Mouse (Mus musculus) gonadal fat pad, adult 2 months (tissue): ENCODE results near the gene Abr. TPM values are rescaled to one million over a fixed set of nuclear protein-coding genes. Genes with fewer than 3 reads are reported as not detected.

ENCODE experiments used
- DNase-seq: peaks from one replicate; pipeline ENCODE4 v3.0.0-alpha.2; 2012; ENCODE audit warnings: low read depth
- polyA plus RNA-seq: library from polyadenylated mRNA; depleted of rRNA; stranded (reverse); fragments of >200 nt; gene quantifications from 2 replicates; pipeline ENCODE4 v1.2.3, GENCODE M21; 2012

Abr gene
- polyA plus RNA-seq, 1 experiment: 39.9 TPM

DNA sequence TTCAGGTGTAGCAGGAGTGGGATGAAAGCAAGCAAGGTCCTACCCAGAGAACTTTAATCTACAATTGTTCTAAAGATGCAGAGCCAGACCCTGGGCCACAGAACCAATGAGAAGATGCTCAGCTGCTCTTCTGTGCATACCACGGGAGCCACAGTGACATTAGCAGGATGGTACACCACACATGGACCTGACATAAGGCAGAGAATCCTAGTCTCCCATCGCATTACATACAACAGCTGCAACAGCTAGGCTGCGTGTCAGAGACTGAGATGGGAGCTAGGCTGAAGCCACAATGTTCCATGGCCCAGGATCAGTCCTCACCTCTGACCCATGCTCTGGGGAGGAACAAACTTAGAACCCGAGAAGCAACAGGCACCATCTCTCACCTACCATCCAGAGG lies 104.0 kb downstream of the Abr start:
- DNase-seq: no peak

- DNase-seq: no peak
Observed at GRCm38 (mm10) chr11:76516951-76517350, 105.2 kb downstream of the Abr start.

- no peak for DNase-seq
Observed at GRCm38 (mm10) chr11:76515123-76515522, 107.0 kb downstream of the Abr start.

DNA sequence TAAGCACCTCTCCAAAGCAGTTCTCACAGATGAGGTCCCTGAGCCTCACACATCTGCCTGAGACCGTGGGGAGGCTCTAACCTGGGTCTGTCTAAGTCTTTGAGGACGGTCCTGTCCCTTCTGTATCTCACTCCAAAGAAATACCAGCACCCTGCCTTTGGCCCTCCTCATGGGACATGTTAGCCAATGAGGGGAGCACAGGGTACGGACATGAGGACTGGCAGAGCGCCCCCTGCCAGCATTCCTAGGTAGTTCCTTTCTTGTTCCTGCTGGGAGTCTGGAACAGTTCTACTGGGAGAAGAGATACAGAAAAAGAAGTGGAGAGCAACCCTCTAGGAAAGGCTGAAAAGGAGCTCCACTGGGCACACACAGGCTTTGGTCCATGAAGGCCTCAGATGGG lies 111.1 kb downstream of the Abr start:
- no peak for DNase-seq

DNA sequence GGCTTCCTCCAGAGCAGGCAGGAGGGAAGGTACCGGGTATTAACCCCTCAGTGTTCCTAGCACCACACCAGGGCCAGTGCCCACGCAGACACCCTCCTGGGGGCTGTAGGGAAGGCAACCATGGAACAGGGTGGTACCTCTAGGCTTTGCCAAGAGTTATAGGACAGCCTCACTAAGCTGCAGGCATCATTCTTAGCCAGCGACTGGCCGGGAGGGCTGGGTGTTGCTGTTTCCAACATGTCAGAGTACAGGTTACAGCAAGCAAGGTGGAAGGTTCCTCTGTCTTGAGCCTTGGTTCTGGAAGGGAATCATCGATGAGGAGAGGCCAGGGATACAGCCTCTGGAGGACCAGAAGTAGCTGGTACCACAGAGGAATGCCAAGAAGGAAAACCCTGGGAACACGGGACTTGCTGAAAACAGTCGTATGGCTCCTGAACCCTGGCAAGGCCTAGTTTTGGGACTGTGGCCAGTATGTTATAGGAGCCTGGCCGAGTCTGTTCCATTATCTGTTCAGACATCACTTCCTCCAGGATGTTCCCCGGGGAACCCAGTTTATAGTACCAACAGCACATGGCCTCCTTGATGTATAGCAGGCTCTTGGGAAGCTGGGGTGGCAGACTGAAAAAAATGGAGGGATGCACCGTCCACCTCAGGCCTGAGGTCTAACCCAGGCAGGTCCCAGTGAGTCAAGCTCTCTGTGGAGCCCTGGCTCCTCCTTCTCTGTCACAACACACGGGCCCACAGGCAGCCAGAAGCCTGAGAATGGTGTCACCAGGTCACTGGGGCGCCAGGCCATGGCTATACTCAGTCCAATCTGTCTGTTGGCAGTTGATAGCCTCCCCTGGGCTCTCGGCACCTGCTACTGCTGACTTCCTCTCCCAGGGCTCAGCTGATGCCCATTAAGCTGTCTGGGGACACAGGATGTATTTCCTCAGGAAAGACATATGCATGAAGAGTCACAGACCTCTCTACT lies 112.1 kb downstream of the Abr start:
- DNase-seq: no peak

DNA sequence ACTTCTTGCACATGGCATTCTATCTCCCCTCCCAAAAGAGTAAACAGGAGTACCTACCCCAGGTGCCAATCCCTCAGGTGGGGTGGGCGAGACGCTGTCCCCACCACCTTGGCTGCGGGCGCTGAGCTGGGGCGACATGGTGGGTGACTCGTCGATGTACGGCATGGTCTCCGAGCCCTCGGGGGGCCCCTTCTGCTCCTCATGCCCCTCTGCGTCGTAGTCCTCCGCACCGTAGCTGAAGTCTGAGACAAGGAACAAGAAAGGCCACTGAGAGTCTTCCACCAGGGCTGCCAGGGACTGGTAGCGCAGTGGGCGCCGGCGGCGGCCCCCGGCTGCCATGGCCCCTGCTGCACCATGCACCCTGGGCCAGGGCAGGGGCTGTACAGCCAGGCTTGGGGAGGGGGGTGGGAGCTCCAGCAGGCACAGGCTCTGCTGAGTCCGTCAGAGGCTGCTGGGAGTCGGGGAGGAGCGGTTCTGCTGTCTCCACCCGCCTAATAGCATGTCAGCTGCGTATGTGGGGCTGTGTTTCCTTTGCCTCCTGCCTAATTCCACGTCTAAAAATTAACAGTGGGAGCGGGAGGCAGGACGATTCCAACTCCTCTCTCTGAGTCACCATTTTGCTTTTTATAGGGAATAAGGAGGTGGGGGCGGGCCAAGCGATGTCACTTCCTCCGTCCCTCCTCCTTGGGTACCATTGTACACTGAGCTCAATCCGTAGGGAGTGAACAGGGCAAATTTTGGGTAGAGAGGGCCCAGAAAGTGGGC lies 113.1 kb downstream of the Abr start:
- DNase-seq: no peak

DNA sequence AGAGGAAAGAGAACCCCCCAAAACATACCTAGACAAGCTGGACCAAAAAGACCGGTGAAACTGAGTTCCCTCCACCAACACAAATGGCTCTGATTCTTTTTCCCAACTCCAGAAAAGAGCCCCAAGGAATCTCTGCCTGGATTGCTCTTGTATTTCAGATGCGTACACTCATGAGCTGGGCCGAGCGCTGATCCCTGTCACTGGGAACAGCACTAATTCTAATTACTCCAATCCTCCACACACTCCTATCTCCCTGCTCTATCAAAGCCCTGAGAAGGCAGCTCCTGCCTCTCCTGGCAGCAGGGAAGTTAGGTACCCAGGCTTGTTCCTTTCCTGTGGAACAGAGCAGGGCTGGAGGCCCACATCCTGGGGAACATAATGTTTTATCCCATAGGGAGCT lies 114.0 kb downstream of the Abr start:
- no peak for DNase-seq

- no peak for DNase-seq
Observed at GRCm38 (mm10) chr11:76507302-76508124, 114.6 kb downstream of the Abr start.

DNA sequence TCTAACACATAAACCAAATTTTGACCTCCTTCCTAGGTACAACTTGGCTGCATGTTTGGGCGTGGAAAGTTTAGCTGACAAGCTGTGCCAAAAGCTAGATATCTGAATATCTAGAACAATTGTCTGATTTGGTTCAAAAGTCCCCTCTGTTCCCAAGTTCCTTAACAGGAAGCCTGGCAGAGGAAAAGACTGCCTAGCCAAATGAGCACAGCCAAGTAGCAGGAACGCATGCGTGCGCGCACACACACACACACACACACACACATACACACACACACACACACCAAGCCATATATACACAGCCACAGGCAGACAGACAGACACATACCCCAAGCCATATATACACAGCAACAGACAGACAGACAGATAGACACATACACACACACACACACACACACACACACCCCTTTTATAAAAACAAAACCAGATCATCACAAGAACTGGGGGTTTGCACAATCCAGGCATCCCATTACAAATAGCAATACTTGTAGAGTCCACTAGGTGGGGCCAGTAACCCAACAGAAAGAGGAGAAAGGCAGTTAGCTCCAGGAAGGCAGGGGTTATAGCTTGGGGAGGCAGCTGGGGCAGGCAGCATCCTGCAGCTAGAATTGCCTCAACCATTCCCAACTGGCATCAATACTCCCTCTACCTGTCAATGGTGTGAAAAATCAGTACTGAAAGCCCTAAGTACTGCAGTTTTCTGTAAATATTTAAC lies 115.4 kb downstream of the Abr start:
- no peak for DNase-seq

DNA sequence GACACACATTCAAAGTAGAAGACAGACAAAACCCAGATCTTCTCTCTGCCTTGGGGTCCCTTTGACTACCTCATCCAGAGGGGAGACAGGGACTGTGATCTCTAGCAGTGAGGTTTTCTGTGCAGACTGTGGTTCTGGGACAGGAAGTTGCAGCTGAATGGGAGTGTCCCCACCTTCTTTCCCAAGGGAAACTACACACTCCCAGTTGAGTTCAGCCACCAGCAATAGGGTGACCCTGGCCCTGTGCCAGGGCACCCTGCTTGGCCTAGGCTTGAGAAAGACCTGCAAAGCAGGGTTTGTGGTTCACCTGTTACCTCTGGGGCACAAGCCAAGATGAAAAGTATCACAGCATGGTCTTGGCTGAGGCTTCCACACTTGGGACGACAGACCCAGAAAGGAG lies 117.0 kb downstream of the Abr start:
- no peak for DNase-seq

GRCm38 (mm10) chr11:76504058-76504457 lies 118.1 kb downstream of the Abr start:
- no peak for DNase-seq

- no peak for DNase-seq
Observed at GRCm38 (mm10) chr11:76499987-76500386, 122.1 kb downstream of the Abr start.

DNA sequence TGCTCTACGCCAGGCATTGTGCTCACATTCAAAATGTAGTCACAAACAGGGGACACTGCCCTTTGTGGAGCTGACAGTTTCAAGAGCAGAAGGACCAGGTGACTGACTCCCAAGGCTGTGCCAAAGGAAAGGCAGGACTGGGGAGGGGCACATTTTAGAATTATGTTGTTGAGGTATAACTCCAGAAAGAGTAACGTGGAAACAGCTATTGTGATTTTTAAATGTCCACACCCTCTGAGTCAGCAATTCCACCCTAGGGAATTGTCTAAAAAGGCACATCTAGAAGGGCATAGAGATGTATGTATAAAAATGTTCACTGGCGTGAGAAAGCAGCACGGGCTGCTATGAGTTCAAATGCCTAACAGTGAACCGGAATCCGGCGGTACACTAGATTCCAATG lies 122.5 kb downstream of the Abr start:
- no peak for DNase-seq

GRCm38 (mm10) chr11:76497769-76498152 lies 124.4 kb downstream of the Abr start:
- no peak for DNase-seq

GRCm38 (mm10) chr11:76497066-76497768 lies 124.9 kb downstream of the Abr start:
- no peak for DNase-seq

DNA sequence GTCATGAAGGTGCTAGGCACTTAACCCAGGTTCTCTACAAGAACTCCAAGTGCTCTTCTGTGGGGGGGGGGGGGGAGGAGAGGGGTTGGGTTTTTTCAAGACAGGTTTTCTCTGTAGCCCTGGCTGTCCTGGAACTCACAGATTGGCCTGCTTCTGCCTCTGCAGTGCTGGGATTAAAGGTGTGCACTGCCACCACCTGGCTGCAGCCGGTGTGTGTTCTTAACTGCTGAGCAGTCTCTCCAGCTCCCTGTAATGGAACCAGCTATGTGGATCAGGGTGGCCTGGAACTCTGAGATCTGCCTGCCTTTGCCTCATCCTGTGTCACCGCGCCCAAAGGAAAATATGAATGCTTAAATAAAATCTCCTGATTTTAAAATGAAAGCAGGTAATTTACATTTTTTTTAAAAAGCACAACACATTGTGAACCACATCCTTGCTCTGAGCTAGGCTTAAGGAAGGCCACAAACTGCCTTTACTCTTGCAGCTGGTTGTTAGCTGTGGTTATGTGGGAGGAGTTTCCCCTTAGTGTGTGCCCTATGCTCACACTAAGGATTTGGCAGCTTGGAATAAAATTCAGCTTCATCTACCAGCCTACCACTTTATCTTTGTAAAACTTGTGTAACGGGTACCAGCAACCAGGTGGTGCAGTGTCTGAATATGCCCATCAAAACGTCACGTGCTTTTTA lies 125.9 kb downstream of the Abr start:
- no peak for DNase-seq

GRCm38 (mm10) chr11:76495127-76496028 lies 126.7 kb downstream of the Abr start:
- DNase-seq: no peak

- no peak for DNase-seq
Observed at GRCm38 (mm10) chr11:76494360-76495126, 127.6 kb downstream of the Abr start.
